Mouse (Mus musculus): ENCODE measurements around the gene Tpx2.

- TF ChIP-seq GATA1 (IDR thresholded peaks at IDR 0.05; ENCODE audit: borderline replicate concordance, low read length) (no peak), FLI1 (IDR thresholded peaks at IDR 0.05; ENCODE audit: low read length) (no peak)
These were observed 41.7 kb upstream of the Tpx2 start for GRCm38 (mm10) chr2:152806037-152806436.

Data from megakaryocyte, embryonic 14.5 days (primary cell).